ENCODE assay signal across 1 mouse cellular context in the genomic region with DNA sequence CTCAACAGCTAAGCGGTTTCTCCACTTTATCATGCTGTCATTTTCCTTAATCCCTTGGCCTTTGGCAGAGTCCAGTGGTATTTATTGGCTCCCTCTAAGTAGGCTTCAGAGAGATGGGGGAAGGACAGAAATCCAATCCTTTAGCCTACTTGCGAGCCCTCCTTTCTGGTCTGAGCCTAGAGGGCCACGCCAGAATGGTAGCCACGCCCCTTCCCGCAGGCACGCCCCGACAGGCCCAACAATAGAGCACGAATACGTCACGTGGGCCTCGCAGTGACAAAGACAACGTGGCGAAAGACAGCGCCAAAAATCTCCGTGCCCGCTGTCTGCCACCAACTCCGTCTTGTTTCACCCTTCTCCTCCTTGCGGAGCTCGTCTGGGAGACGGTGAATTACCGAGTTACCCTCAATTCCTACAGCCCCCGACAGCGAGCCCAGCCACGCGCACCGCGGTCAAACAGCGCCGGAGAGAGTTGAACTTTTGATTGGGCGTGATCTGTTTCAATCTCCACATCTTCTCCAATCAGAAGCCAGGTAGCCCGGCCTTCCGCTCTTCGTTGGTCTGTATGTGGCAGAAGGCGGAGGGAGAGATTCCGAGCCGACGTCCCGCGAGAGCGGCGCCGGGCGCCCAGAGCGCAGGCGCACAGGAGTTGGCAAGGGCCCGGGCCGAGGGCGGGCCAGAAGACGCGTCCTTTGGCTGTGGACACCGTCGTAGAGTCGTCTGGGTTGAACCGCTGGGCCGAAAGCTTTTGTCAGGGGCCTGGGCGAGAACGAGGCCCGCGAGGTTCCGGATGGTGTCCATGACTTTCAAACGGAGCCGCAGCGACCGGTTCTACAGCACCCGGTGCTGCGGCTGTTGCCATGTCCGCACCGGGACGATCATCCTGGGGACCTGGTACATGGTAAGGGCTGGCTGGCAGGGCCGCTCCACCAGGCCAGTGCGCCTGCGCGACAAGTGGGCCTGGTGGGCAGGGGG.
A peak's percentile ranks its signal among the peaks of the same experiment; 100 is the strongest.
TF ChIP-seq lines count a peak whose summit lies in the region.

Laptm4a (plus strand) TSS at position 271 of the 975 bp plus-strand sequence.

TF ChIP-seq in MEL, 35 proteins besides CTCF, POLR2A, EP300 and RAD21 (continued from another document):
- TF ChIP-seq ELF1 (IDR thresholded peaks at IDR 0.05; ENCODE audit: low read depth, low read length), result peak; percentile 42; the same call in 1 of the 2 replicates
- TF ChIP-seq NRF1 (IDR thresholded peaks at IDR 0.05; ENCODE audit: insufficient read depth, low read depth, low read length, poor library complexity, severe bottlenecking), result peak; percentile 78
- peak; percentile 7; the same call in 1 of the 2 replicates for TF ChIP-seq TBP (IDR thresholded peaks at IDR 0.05; ENCODE audit: low read depth, low read length)
- peak; percentile 96 for TF ChIP-seq MXI1 (IDR thresholded peaks at IDR 0.05; ENCODE audit: low read depth, low read length)
- peak in 1 of 2 experiments; percentile 80; a peak in 2 of 4 replicates for TF ChIP-seq USF2 (IDR thresholded peaks at IDR 0.05; ENCODE audit: borderline replicate concordance in 1 of 2, insufficient read depth in 1 of 2, low read depth in 1 of 2, low read length in 2 of 2)
- TF ChIP-seq RCOR1 (IDR thresholded peaks at IDR 0.05; ENCODE audit: low read depth, low read length), result no peak
- no peak for TF ChIP-seq BHLHE40 (IDR thresholded peaks at IDR 0.05; ENCODE audit: borderline replicate concordance, low read depth, low read length)
- no peak for TF ChIP-seq TAL1 (IDR thresholded peaks at IDR 0.05; ENCODE audit: low read length)
- no peak for TF ChIP-seq ZC3H11A (IDR thresholded peaks at IDR 0.05; ENCODE audit: low read depth, low read length)
- no peak for TF ChIP-seq GATA1 (IDR thresholded peaks at IDR 0.05; ENCODE audit: low read depth, low read length)
- TF ChIP-seq POLR2AphosphoS5 (IDR thresholded peaks at IDR 0.05; ENCODE audit: borderline replicate concordance, low read depth, low read length), result peak; percentile 41; the same call in 1 of the 2 replicates
- no peak for TF ChIP-seq MEF2A (IDR thresholded peaks at IDR 0.05; ENCODE audit: extremely low read depth, insufficient replicate concordance, low read depth, low read length, poor library complexity, severe bottlenecking)
- TF ChIP-seq CHD1 (IDR thresholded peaks at IDR 0.05; ENCODE audit: low read depth, low read length), result no peak
